Mouse (Mus musculus) retina, postnatal 1 day (tissue): Measurements from ENCODE around the gene Gm5580.
"Not testable (repeated sequence)": the region's sequence is repeated elsewhere in the genome, so short reads cannot be mapped to it uniquely, and the experiment has no call there.

ENCODE experiments used
- DNase-seq: peaks from one replicate; pipeline ENCODE4 v3.0.0-alpha.2; 2012

Gene Gm5580

GRCm38 (mm10) chr6:116550841-116551240 lies at the start of gene Gm5580:
Gene Gm5580, plus strand, starts transcription at chr6:116551141.
- not testable (repeated sequence) for DNase-seq

- not testable (repeated sequence) for DNase-seq
Measured at GRCm38 (mm10) chr6:116506302-116507003, 44.5 kb upstream of the Gm5580 start, which contains the start of gene Olfr212. Gene Olfr212, plus strand, starts transcription at chr6:116506516.

GRCm38 (mm10) chr6:116514832-116515231 lies 36.1 kb upstream of the Gm5580 start:
- DNase-seq, result no peak

- no peak for DNase-seq
Measured at GRCm38 (mm10) chr6:116538156-116538555, 12.8 kb upstream of the Gm5580 start, which contains the start of gene Olfr213. Gene Olfr213, plus strand, starts transcription at chr6:116538456.

GRCm38 (mm10) chr6:116542500-116542899 lies 8.4 kb upstream of the Gm5580 start:
- DNase-seq, result no peak

GRCm38 (mm10) chr6:116553935-116554334 lies 3.0 kb downstream of the Gm5580 start, which contains the start of gene Olfr214:
Gene Olfr214, plus strand, starts transcription at chr6:116554235.
- DNase-seq, result no peak

GRCm38 (mm10) chr6:116554952-116555351 lies 4.0 kb downstream of the Gm5580 start:
- no peak for DNase-seq

GRCm38 (mm10) chr6:116569834-116570233 lies 18.9 kb downstream of the Gm5580 start:
- DNase-seq, result peak; percentile 69

GRCm38 (mm10) chr6:116584095-116584494 lies 33.2 kb downstream of the Gm5580 start, which contains the start of gene Olfr215:
Gene Olfr215, minus strand, starts transcription at chr6:116584195.
- peak; percentile 15 for DNase-seq

GRCm38 (mm10) chr6:116600969-116601368 lies 50.0 kb downstream of the Gm5580 start:
- DNase-seq, result not testable (repeated sequence)
